ENCODE assay signal across 9 mouse cellular contexts in the genomic region with DNA sequence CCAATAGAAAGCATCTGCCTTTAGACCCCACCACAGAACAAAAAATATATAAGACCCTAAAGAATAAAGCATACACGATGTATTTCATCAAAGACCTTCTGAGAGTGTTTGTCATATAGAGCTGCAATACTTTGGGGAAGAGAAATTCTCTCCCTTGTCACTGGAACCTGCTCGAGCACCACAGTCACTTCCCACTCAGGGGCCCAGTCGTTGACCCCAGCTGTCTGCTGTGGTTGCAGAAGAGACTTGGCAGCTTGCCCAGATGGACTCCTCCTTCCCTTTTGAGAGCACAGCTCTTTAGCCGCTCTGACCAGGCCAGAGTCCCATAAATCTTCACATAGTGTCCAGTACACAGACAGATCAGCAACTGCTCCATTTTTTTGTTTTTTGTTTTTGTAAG. TPM values are rescaled to one million over a fixed set of nuclear protein-coding genes. Genes with fewer than 3 reads are reported as not detected.
DNase-seq lines count a peak whose midpoint lies in the region; ATAC-seq lines count a peak whose summit lies in the region.
"Had no signal": no experiment of that assay in that cellular context is flagged by ENCODE, and none has a peak within 500 bp of the region (broad histone marks: within the 10 kb centered on the region; RNA-seq: fewer than 3 reads in every experiment).

No protein-coding gene starts in this region.

- 15% methylated on average over 4 of the region's 4 CpGs for WGBS in heart, embryonic 12.5 days
- 8% methylated on average over 4 of the region's 4 CpGs for WGBS in lung, embryonic 16.5 days

- H3K9ac ChIP-seq in heart, embryonic 12.5 days = no peak overlapping the region
- H3K9ac ChIP-seq in lung, embryonic 16.5 days (ENCODE audit: low read length) = no peak overlapping the region

- ATAC-seq in heart, embryonic 12.5 days (ENCODE audit: insufficient number of reproducible peaks, low FRiP score) = peak; percentile 84
- ATAC-seq in lung, embryonic 16.5 days (ENCODE audit: low read depth) = peak; percentile 90

- no peaks in the 10 kb centered on the region for H3K36me3 ChIP-seq in heart, embryonic 12.5 days
- no peaks in the 10 kb centered on the region for H3K36me3 ChIP-seq in lung, embryonic 16.5 days (ENCODE audit: control insufficient read depth, insufficient read depth, low read length)

- DNase-seq in ovary, adult 18-20 months (ENCODE audit: low spot score) = peak; percentile 41
- no peak for DNase-seq in ovary, postnatal 10 days (ENCODE audit: low spot score)
- DNase-seq in adrenal gland, postnatal 4 days (ENCODE audit: low spot score in 2 of 2) = peak; percentile 11 to 62
- DNase-seq in layer of hippocampus, adult 11-12 months (ENCODE audit: low spot score) = peak; percentile 81
- peak; percentile 69 for DNase-seq in right cerebral cortex, postnatal 14 days
- DNase-seq in cerebellum, adult 9-11 months = no peak

- no peaks in the 10 kb centered on the region for H3K27me3 ChIP-seq in heart, embryonic 12.5 days (replicated peaks)
- no peaks in the 10 kb centered on the region for H3K27me3 ChIP-seq in lung, embryonic 16.5 days (ENCODE audit: control insufficient read depth, insufficient read depth, low read depth, low read length)

- H3K4me1 ChIP-seq in heart, embryonic 12.5 days (replicated peaks) = peaks cover 8% of the 10 kb centered on the region; the same call in 1 of the 2 replicates
- peaks cover 8% of the 10 kb centered on the region for H3K4me1 ChIP-seq in lung, embryonic 16.5 days (replicated peaks; ENCODE audit: control insufficient read depth, insufficient read depth, low read length)

- H3K4me2 ChIP-seq in heart, embryonic 12.5 days = no peak overlapping the region
- H3K4me2 ChIP-seq in lung, embryonic 16.5 days (ENCODE audit: low read depth, low read length) = no peak overlapping the region

- no peak overlapping the region for H3K27ac ChIP-seq in heart, embryonic 12.5 days (ENCODE audit: poor library complexity, severe bottlenecking)
- H3K27ac ChIP-seq in lung, embryonic 16.5 days (ENCODE audit: low read length) = no peak overlapping the region

- no peak overlapping the region for H3K4me3 ChIP-seq in heart, embryonic 12.5 days
- no peak overlapping the region for H3K4me3 ChIP-seq in lung, embryonic 16.5 days (ENCODE audit: low read length)

- H3K9me3 ChIP-seq in heart, embryonic 12.5 days (replicated peaks) = no peaks in the 10 kb centered on the region
- no peaks in the 10 kb centered on the region for H3K9me3 ChIP-seq in lung, embryonic 16.5 days (ENCODE audit: control insufficient read depth, low read length)

RNA-seq across cellular contexts. Expression of a gene that starts 15.9 kb away (rescaled TPM):
- total RNA-seq in adrenal gland, postnatal 4 days (2021) = under 1 TPM; 0.11 to 0.14 TPM
- 0.05 and 0.13 TPM in 2 replicates for polyA plus RNA-seq in heart, embryonic 12.5 days (2016; fragmentation: Nextera tagmentation; extraction: Ambion mirVana)
- 0.08 and 0.10 TPM in 2 replicates for polyA plus RNA-seq in lung, embryonic 16.5 days (2015; fragmentation: Nextera tagmentation; extraction: Ambion mirVana)
- polyA plus RNA-seq: embryonic facial prominence, embryonic 11.5 days had no signal

RNA-seq across cellular contexts. Expression of a gene that starts 59.5 kb away (rescaled TPM):
- total RNA-seq in adrenal gland, postnatal 4 days (2021) = not detected
- polyA plus RNA-seq in heart, embryonic 12.5 days (2016; fragmentation: Nextera tagmentation; extraction: Ambion mirVana) = not detected in 2 replicates
- not detected in 2 replicates for polyA plus RNA-seq in lung, embryonic 16.5 days (2015; fragmentation: Nextera tagmentation; extraction: Ambion mirVana)
- polyA plus RNA-seq: embryonic facial prominence, embryonic 11.5 days had no signal

Comparison
In these comparisons a context has a peak if more than half of its experiments do, and no peak if none do; other contexts are left out.
1. DNase-seq: peak in ovary, adult 18-20 months (single experiment), adrenal gland, postnatal 4 days (2 of 2), layer of hippocampus, adult 11-12 months (single experiment) and right cerebral cortex, postnatal 14 days (single experiment); none in ovary, postnatal 10 days (single experiment) and cerebellum, adult 9-11 months (single experiment).